Mouse (Mus musculus) ES-E14 (cell line): ENCODE measurements around the gene Prss36. TPM values are rescaled to one million over a fixed set of nuclear protein-coding genes. Genes with fewer than 3 reads are reported as not detected.
A peak's percentile ranks its signal among the peaks of the same experiment; 100 is the strongest.

ENCODE experiments used
- DNase-seq: peaks from one replicate; pipeline ENCODE4 v3.0.0-alpha.2; 2013; ENCODE audit warnings: low read depth, low spot score
- H3K27ac ChIP-seq: 2 replicates; pipeline ENCODE4 v1.5.1; 2012; ENCODE audit warnings: low read depth, mild to moderate bottlenecking, low read length, moderate library complexity, mixed read lengths; ENCODE audit not compliant: poor library complexity, insufficient read depth, severe bottlenecking
- H3K36me3 ChIP-seq: 2 replicates; pipeline ENCODE4 v1.6.1; 2012; ENCODE audit warnings: mild to moderate bottlenecking, low read length, moderate library complexity, mixed read lengths; ENCODE audit not compliant: control insufficient read depth, poor library complexity, insufficient read depth, severe bottlenecking
- H3K4me1 ChIP-seq, 2 experiments: fragments of 150-350 bp in 1 of 2; sonication (generic) in 1 of 2; 2 replicates each; pipeline ENCODE4 v1.6.1; 2012; ENCODE audit warnings: low read length in 2 of 2, mild to moderate bottlenecking in 1 of 2, mixed read lengths in 1 of 2; ENCODE audit not compliant: control insufficient read depth in 2 of 2, insufficient read depth in 2 of 2, poor library complexity in 1 of 2
- H3K4me3 ChIP-seq, 2 experiments: fragments of 150-350 bp in 1 of 2; sonication (generic) in 1 of 2; 2 replicates each; pipeline ENCODE4 v1.5.1; 2012; ENCODE audit warnings: low read length in 2 of 2, low read depth in 1 of 2, mild to moderate bottlenecking in 1 of 2, mixed read lengths in 1 of 2; ENCODE audit not compliant: insufficient read depth in 1 of 2, poor library complexity in 1 of 2, severe bottlenecking in 1 of 2
- H3K9ac ChIP-seq: 2 replicates; pipeline ENCODE4 v1.6.1; 2012; ENCODE audit warnings: low read depth, mild to moderate bottlenecking, low read length, mixed read lengths; ENCODE audit not compliant: poor library complexity, insufficient read depth, severe bottlenecking
- H3K9me3 ChIP-seq: fragments of 150-350 bp; sonication (generic); 2 replicates; pipeline ENCODE4 v1.6.1; 2012; ENCODE audit warnings: low read depth, mild to moderate bottlenecking, low read length; ENCODE audit not compliant: control insufficient read depth, insufficient read depth
- CHD2 ChIP-seq: IDR thresholded peaks from 2 replicates; pipeline ENCODE4 v1.6.1; 2014; ENCODE audit warnings: mild to moderate bottlenecking, low read depth, low read length, inconsistent platforms
- HCFC1 ChIP-seq: IDR thresholded peaks from 2 replicates; pipeline ENCODE4 v1.6.1; 2012; ENCODE audit warnings: low read length, inconsistent platforms, borderline replicate concordance; ENCODE audit not compliant: insufficient read depth
- MAFK ChIP-seq: IDR thresholded peaks from 2 replicates; pipeline ENCODE4 v1.6.1; 2014; ENCODE audit warnings: mild to moderate bottlenecking, low read depth, low read length, inconsistent platforms; ENCODE audit not compliant: insufficient read depth
- ZC3H11A ChIP-seq: IDR thresholded peaks from 2 replicates; pipeline ENCODE4 v1.6.1; 2012; ENCODE audit warnings: low read depth, mild to moderate bottlenecking, inconsistent platforms, low read length, borderline replicate concordance
- ZNF384 ChIP-seq: IDR thresholded peaks from 2 replicates; pipeline ENCODE4 v1.6.1; 2012; ENCODE audit warnings: low read depth, low read length, inconsistent platforms
- in situ Hi-C, 2 experiments: fragments of 600-800 bp; cut with MboI; formaldehyde crosslinking; loops; one replicate each; pipeline ENCODE4 v1.15.1; 2025; ENCODE audit warnings: low sequenced_read_pairs in 2 of 2, inconsistent platforms in 1 of 2; ENCODE audit not compliant: unreplicated experiment in 2 of 2
- total RNA-seq: library from RNA; depleted of rRNA; stranded (reverse); fragments of 300-350 nt; gene quantifications from 2 replicates; pipeline ENCODE4 v1.2.3, GENCODE M21; 2012

Gene Prss36
- total RNA-seq, 1 experiment = 15.3 TPM

DNA sequence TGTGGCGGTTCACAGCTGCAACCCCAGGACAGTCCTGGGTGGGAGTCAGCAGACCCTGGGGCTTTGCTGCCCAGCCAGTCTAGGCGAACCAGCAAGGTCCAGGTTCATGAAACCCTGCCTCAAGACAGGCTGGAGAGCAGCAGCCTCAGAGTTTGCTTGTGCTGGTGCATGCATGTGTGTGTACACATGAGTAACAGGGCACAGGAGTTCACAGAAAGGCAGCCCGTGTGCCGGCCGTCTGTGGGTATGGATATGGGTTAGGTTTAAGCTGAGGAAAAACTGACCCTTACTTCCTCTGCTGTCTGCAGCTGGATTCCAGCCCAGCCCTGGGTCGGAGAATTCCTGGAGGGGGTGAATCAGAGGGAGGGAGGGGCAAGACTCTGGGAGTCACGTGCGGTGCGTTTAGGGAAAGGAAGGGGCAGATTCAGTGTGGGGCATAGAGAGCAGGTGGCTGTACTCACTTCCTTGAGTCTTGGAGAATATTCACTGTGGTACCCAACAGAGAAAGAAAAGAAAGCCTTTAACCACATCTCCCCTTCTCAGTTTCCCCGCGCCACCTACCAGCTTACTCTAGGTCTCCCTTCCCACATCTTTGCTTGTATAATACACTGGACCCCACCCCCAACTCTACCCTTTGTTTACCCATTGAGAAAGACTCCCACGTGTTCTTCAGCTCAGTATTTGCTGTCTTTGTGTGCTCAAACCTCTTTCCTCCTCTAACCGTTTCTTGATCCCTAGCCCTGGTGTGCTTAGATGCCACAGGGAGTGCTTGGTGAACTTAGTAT, 15.0 kb downstream of the Prss36 start:
- TF ChIP-seq ZC3H11A (no peak), CHD2 (no peak), MAFK (no peak), HCFC1 (no peak), ZNF384 (no peak)
- DNase-seq = no peak
- Histone ChIP-seq H3K4me3 (peak overlapping the region in 1 of 2 experiments; percentile 30; a peak in 1 of 4 replicates), H3K4me1 (peaks cover 15 to 45% of the 10 kb centered on the region in 2 experiments; a peak in 3 of 4 replicates), H3K9ac (peak overlapping the region; percentile 57), H3K36me3 (peaks cover 11% of the 10 kb centered on the region; the same call in 1 of the 2 replicates), H3K9me3 (no peaks in the 10 kb centered on the region), H3K27ac (peak overlapping the region; percentile 93)
- in situ Hi-C loops = no loop called here

DNA sequence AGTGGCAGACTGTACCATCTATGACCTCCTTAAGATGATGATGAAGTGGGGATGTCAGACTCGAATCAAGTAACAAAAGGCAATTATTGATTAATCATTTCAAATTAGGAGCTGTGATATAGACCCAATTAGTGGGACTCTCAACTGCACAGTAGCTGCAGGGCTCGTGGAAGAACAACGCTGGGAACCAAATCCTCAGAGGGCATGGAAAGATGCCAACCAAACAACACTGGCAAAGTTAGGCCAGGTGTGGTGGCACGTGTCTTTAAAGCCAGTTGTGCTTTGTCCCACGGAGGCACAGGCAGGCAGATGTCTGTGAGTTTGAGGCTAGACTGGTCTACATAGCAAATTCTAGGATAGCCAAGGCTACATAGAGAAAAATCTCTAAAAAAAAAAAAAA, 15.9 kb downstream of the Prss36 start:
- H3K36me3 ChIP-seq = peaks cover 19% of the 10 kb centered on the region; the same call in 1 of the 2 replicates
- no peak overlapping the region for H3K27ac ChIP-seq
- H3K4me1 ChIP-seq = peaks cover 15 to 50% of the 10 kb centered on the region in 2 experiments; a peak in 3 of 4 replicates
- TF ChIP-seq ZNF384 (no peak), CHD2 (no peak), HCFC1 (no peak), ZC3H11A (no peak), MAFK (no peak)
- in situ Hi-C loops = no loop called here
- no peak overlapping the region for H3K9ac ChIP-seq
- no peaks in the 10 kb centered on the region for H3K9me3 ChIP-seq
- no peak for DNase-seq
- H3K4me3 ChIP-seq = no peak overlapping the region

DNA sequence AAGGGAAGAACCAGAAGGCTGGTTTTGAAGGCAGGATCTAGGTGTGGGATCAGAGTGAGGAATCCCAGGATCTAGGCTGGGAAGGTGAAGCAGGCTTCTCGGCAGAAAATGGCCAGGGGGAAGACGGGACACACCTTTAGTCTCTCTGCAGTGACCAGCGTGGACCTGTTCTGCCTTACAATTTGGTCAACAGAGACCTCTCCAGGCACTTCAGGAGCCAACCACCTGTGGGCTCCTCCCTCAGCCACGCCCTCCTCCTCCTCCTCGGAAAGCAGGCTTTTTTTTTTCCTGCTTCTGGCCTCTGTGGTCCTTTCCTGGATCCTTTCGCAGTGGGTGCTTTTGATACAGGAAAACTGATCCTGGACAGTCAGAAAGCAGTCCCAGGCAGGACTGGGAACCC, 16.6 kb downstream of the Prss36 start, which contains the start of gene Prss8:
TSS of gene Prss8 (minus strand) at position 182 of the 400 bp plus-strand sequence.
- in situ Hi-C loops = no loop called here
- peaks cover 25% of the 10 kb centered on the region; the same call in 1 of the 2 replicates for H3K36me3 ChIP-seq
- H3K4me3 ChIP-seq = peak within 1 kb of the TSS; percentile 60
- no peak for TF ChIP-seq HCFC1
- TF ChIP-seq CHD2 = no peak
- no peak for TF ChIP-seq MAFK
- TF ChIP-seq ZC3H11A = no peak
- TF ChIP-seq ZNF384 = peak; percentile 55; the same call in 1 of the 2 replicates
- peak within 1 kb of the TSS; percentile 14; the same call in 1 of the 2 replicates for H3K27ac ChIP-seq
- H3K9me3 ChIP-seq = no peaks in the 10 kb centered on the region
- peaks cover 15 to 52% of the 10 kb centered on the region in 2 experiments; a peak in 3 of 4 replicates for H3K4me1 ChIP-seq
- no peak for DNase-seq
- peak within 1 kb of the TSS; percentile 68 for H3K9ac ChIP-seq

DNA sequence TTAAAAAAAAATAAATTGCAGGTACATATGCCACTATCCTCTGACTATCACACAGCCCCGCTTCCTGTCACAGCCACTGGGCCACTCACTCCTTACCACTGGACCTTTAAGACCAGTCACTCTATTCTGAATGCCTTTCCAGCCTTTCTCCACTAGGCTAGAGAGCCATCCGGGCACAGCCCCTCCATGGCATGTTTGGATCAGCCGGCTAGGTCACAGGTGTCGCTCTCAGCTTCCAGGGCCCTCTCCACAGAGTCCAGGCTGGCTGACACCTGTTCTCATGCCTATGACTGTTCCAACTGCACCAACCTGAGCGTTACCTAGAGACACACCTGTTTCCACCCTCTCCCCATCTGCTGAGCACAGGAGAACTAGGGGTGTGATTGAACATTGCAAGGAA, 17.9 kb downstream of the Prss36 start:
- H3K27ac ChIP-seq = no peak overlapping the region
- in situ Hi-C loops = no loop called here
- H3K4me1 ChIP-seq = peaks cover 12 to 46% of the 10 kb centered on the region in 2 experiments; a peak in 3 of 4 replicates

More for the DNA sequence above, 17.9 kb downstream of the Prss36 start:
- no peak overlapping the region for H3K9ac ChIP-seq
- TF ChIP-seq ZNF384 (no peak), MAFK (no peak), HCFC1 (no peak), CHD2 (no peak), ZC3H11A (no peak)
- H3K4me3 ChIP-seq = 0 out of 4 replicates have a peak overlapping the region, but pooled peaks have one; percentile 60
- H3K9me3 ChIP-seq = peaks cover 2% of the 10 kb centered on the region; the same call in 1 of the 2 replicates
- H3K36me3 ChIP-seq = peaks cover 34% of the 10 kb centered on the region; the same call in 1 of the 2 replicates
- DNase-seq = no peak
